Comparison of ENCODE assay signal across 18 mouse cellular contexts in the genomic region with DNA sequence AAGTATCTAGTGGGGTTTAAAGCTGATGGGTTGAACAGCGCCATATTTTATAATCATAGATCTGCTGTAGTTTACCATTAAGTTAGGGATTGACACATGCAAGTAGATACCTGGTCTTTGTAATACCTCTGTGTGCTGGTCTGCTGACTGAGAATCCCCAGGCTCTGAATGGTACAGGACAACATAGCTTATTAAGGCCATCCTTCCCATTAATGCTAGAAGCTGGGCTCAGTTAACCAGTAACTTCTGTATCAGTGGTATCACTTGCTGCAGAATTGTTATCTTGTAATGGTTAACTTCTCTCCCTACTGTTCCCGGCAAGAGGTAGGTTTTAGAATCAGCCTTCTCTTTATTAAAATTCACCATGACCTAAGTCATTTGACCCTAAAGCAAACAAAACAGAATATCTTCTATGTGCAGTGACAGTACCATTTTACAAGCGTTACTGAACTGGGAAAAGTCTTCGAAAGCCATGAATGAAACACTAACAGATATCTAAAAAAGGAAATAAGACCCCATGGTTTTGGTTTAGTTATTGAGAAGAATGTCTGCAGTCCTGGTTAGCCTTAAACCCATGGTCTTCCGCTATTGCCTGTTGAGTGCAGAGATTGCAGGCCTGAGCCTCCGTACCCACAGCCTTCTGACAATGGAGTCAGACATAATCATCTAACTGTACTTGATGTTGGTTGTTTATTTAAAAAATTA. TPM values are rescaled to one million over a fixed set of nuclear protein-coding genes. Genes with fewer than 3 reads are reported as not detected.
"Had no signal": no experiment of that assay in that cellular context is flagged by ENCODE, and none has a peak within 500 bp of the region (broad histone marks: within the 10 kb centered on the region; RNA-seq: fewer than 3 reads in every experiment).

No protein-coding gene starts in this region.

- ATAC-seq: hindbrain, postnatal 0 days; lung, postnatal 0 days; midbrain, embryonic 16.5 days had no signal

- H3K4me1 ChIP-seq: midbrain, embryonic 12.5 days; neural tube, embryonic 13.5 days; stomach, embryonic 15.5 days had no signal

- H3K9ac ChIP-seq: lung, embryonic 14.5 days; midbrain, embryonic 12.5 days; neural tube, embryonic 13.5 days; stomach, embryonic 15.5 days had no signal

- H3K4me2 ChIP-seq: lung, embryonic 14.5 days; midbrain, embryonic 12.5 days; neural tube, embryonic 13.5 days; stomach, embryonic 15.5 days had no signal

- H3K9me3 ChIP-seq: midbrain, embryonic 12.5 days; neural tube, embryonic 13.5 days; stomach, embryonic 15.5 days had no signal

- H3K36me3 ChIP-seq: midbrain, embryonic 12.5 days; neural tube, embryonic 13.5 days; stomach, embryonic 15.5 days had no signal

- H3K27me3 ChIP-seq: neural tube, embryonic 13.5 days; stomach, embryonic 15.5 days had no signal

- H3K4me3 ChIP-seq: left cerebral cortex, adult 2 months; midbrain, embryonic 12.5 days; myocyte; neural tube, embryonic 13.5 days; stomach, embryonic 15.5 days had no signal

- H3K27ac ChIP-seq: hindbrain, postnatal 0 days; left cerebral cortex, adult 2 months; macrophage; midbrain, embryonic 12.5 days; neural tube, embryonic 13.5 days; stomach, embryonic 15.5 days had no signal

- DNase-seq: kidney, adult 11 months; kidney, adult 8-10 months; kidney, postnatal 14 days; layer of hippocampus, postnatal 36 days; lung, embryonic 14.5 days; retina, postnatal 1 day; right cerebral cortex, postnatal 25 days; spleen, adult 18-20 months; thymus, postnatal 25 days had no signal

RNA-seq across cellular contexts. Expression of a gene that starts 29.2 kb away (rescaled TPM):
- polyA plus RNA-seq: macrophage had no signal
